Mouse (Mus musculus): ENCODE measurements around the gene Pald1. TPM values are rescaled to one million over a fixed set of nuclear protein-coding genes. Genes with fewer than 3 reads are reported as not detected.

Gene Pald1
- polyA plus RNA-seq, 1 experiment from 2014 or later: 17.3 TPM

- no peak overlapping the region for H3K4me2 ChIP-seq
- no peak for DNase-seq (ENCODE audit: low spot score, missing footprints)
- no peaks in the 10 kb centered on the region for H3K27me3 ChIP-seq (ENCODE audit: control insufficient read depth, insufficient read depth, low read length)
- H3K4me1 ChIP-seq (ENCODE audit: control insufficient read depth, insufficient read depth, low read length): no peaks in the 10 kb centered on the region
- H3K27ac ChIP-seq (ENCODE audit: low read depth, low read length): no peak overlapping the region
- no peak overlapping the region for H3K4me3 ChIP-seq (ENCODE audit: low read depth, low read length)
- no peaks in the 10 kb centered on the region for H3K9me3 ChIP-seq (ENCODE audit: control insufficient read depth, low read length)
- no peaks in the 10 kb centered on the region for H3K36me3 ChIP-seq (ENCODE audit: control insufficient read depth, insufficient read depth, low read length)
- no peak for ATAC-seq (ENCODE audit: low FRiP score)
- WGBS: 85% methylated on average over 6 of the region's 6 CpGs
- H3K9ac ChIP-seq (ENCODE audit: low read length): no peak overlapping the region
Measured at GRCm38 (mm10) chr10:61304046-61304445, 79.3 kb downstream of the Pald1 start.

- ATAC-seq (ENCODE audit: low FRiP score) (no peak), DNase-seq (ENCODE audit: low spot score, missing footprints) (no peak)
- Histone ChIP-seq H3K36me3 (ENCODE audit: control insufficient read depth, insufficient read depth, low read length) (no peaks in the 10 kb centered on the region), H3K9ac (ENCODE audit: low read length) (no peak overlapping the region), H3K4me1 (ENCODE audit: control insufficient read depth, insufficient read depth, low read length) (no peaks in the 10 kb centered on the region), H3K4me2 (no peak overlapping the region), H3K4me3 (ENCODE audit: low read depth, low read length) (no peak overlapping the region), H3K9me3 (ENCODE audit: control insufficient read depth, low read length) (no peaks in the 10 kb centered on the region), H3K27me3 (ENCODE audit: control insufficient read depth, insufficient read depth, low read length) (no peaks in the 10 kb centered on the region), H3K27ac (ENCODE audit: low read depth, low read length) (no peak overlapping the region)
- WGBS: 85% methylated on average over 3 of the region's 3 CpGs
Measured at GRCm38 (mm10) chr10:61300996-61301395, 82.3 kb downstream of the Pald1 start.

- Histone ChIP-seq H3K9ac (ENCODE audit: low read length) (no peak within 1 kb of the TSS), H3K4me2 (no peak within 1 kb of the TSS), H3K27ac (ENCODE audit: low read depth, low read length) (no peak within 1 kb of the TSS), H3K27me3 (ENCODE audit: control insufficient read depth, insufficient read depth, low read length) (no peaks in the 10 kb centered on the region), H3K4me1 (ENCODE audit: control insufficient read depth, insufficient read depth, low read length) (no peaks in the 10 kb centered on the region), H3K4me3 (ENCODE audit: low read depth, low read length) (no peak within 1 kb of the TSS), H3K36me3 (ENCODE audit: control insufficient read depth, insufficient read depth, low read length) (no peaks in the 10 kb centered on the region), H3K9me3 (ENCODE audit: control insufficient read depth, low read length) (no peaks in the 10 kb centered on the region)
- WGBS: 91% methylated on average over 7 of the region's 7 CpGs
- DNase-seq (ENCODE audit: low spot score, missing footprints): no peak
- ATAC-seq (ENCODE audit: low FRiP score): no peak
Measured at GRCm38 (mm10) chr10:61297477-61297876, 85.9 kb downstream of the Pald1 start, which contains the start of gene Prf1. Gene Prf1 (plus strand): TSS chr10:61297833.

GRCm38 (mm10) chr10:61296713-61297445 lies 86.5 kb downstream of the Pald1 start:
- 90% methylated on average over 8 of the region's 8 CpGs for WGBS
- H3K27me3 ChIP-seq (ENCODE audit: control insufficient read depth, insufficient read depth, low read length): no peaks in the 10 kb centered on the region
- DNase-seq (ENCODE audit: low spot score, missing footprints): no peak
- no peak overlapping the region for H3K27ac ChIP-seq (ENCODE audit: low read depth, low read length)
- ATAC-seq (ENCODE audit: low FRiP score): no peak
- H3K4me1 ChIP-seq (ENCODE audit: control insufficient read depth, insufficient read depth, low read length): no peaks in the 10 kb centered on the region
- H3K9ac ChIP-seq (ENCODE audit: low read length): no peak overlapping the region
- no peak overlapping the region for H3K4me2 ChIP-seq
- no peaks in the 10 kb centered on the region for H3K36me3 ChIP-seq (ENCODE audit: control insufficient read depth, insufficient read depth, low read length)
- no peaks in the 10 kb centered on the region for H3K9me3 ChIP-seq (ENCODE audit: control insufficient read depth, low read length)
- H3K4me3 ChIP-seq (ENCODE audit: low read depth, low read length): no peak overlapping the region

GRCm38 (mm10) chr10:61294242-61294641 lies 89.1 kb downstream of the Pald1 start:
- Histone ChIP-seq H3K9ac (ENCODE audit: low read length) (no peak overlapping the region), H3K27ac (ENCODE audit: low read depth, low read length) (no peak overlapping the region), H3K36me3 (ENCODE audit: control insufficient read depth, insufficient read depth, low read length) (no peaks in the 10 kb centered on the region), H3K4me2 (no peak overlapping the region), H3K4me1 (ENCODE audit: control insufficient read depth, insufficient read depth, low read length) (no peaks in the 10 kb centered on the region), H3K4me3 (ENCODE audit: low read depth, low read length) (no peak overlapping the region), H3K9me3 (ENCODE audit: control insufficient read depth, low read length) (no peaks in the 10 kb centered on the region), H3K27me3 (ENCODE audit: control insufficient read depth, insufficient read depth, low read length) (no peaks in the 10 kb centered on the region)
- ATAC-seq (ENCODE audit: low FRiP score) (no peak), DNase-seq (ENCODE audit: low spot score, missing footprints) (peak; percentile 35)
- 89% methylated on average over 8 of the region's 8 CpGs for WGBS

GRCm38 (mm10) chr10:61290479-61290878 lies 92.9 kb downstream of the Pald1 start:
- Histone ChIP-seq H3K4me3 (ENCODE audit: low read depth, low read length) (no peak overlapping the region), H3K4me1 (ENCODE audit: control insufficient read depth, insufficient read depth, low read length) (no peaks in the 10 kb centered on the region), H3K36me3 (ENCODE audit: control insufficient read depth, insufficient read depth, low read length) (no peaks in the 10 kb centered on the region), H3K9ac (ENCODE audit: low read length) (no peak overlapping the region), H3K9me3 (ENCODE audit: control insufficient read depth, low read length) (no peaks in the 10 kb centered on the region), H3K4me2 (no peak overlapping the region), H3K27ac (ENCODE audit: low read depth, low read length) (no peak overlapping the region), H3K27me3 (ENCODE audit: control insufficient read depth, insufficient read depth, low read length) (no peaks in the 10 kb centered on the region)
- DNase-seq (ENCODE audit: low spot score, missing footprints) (peak; percentile 31), ATAC-seq (ENCODE audit: low FRiP score) (no peak)
- WGBS: 66% methylated on average over 2 of the region's 2 CpGs

- WGBS: 92% methylated on average over 2 of the region's 2 CpGs
Measured at GRCm38 (mm10) chr10:61290016-61290415, 93.3 kb downstream of the Pald1 start.

GRCm38 (mm10) chr10:61286246-61286645 lies 97.1 kb downstream of the Pald1 start:
- H3K4me1 ChIP-seq (ENCODE audit: control insufficient read depth, insufficient read depth, low read length): no peaks in the 10 kb centered on the region
- no peaks in the 10 kb centered on the region for H3K9me3 ChIP-seq (ENCODE audit: control insufficient read depth, low read length)
- H3K27me3 ChIP-seq (ENCODE audit: control insufficient read depth, insufficient read depth, low read length): no peaks in the 10 kb centered on the region
- no peaks in the 10 kb centered on the region for H3K36me3 ChIP-seq (ENCODE audit: control insufficient read depth, insufficient read depth, low read length)
- WGBS: 68% methylated on average over 7 of the region's 7 CpGs
- DNase-seq (ENCODE audit: low spot score, missing footprints) (no peak), ATAC-seq (ENCODE audit: low FRiP score) (no peak)
- H3K9ac ChIP-seq (ENCODE audit: low read length): no peak overlapping the region
- H3K27ac ChIP-seq (ENCODE audit: low read depth, low read length): no peak overlapping the region
- no peak overlapping the region for H3K4me3 ChIP-seq (ENCODE audit: low read depth, low read length)
- H3K4me2 ChIP-seq: no peak overlapping the region

More at GRCm38 (mm10) chr10:61290016-61290415, 93.3 kb downstream of the Pald1 start:
- no peak for DNase-seq (ENCODE audit: low spot score, missing footprints)
- H3K4me3 ChIP-seq (ENCODE audit: low read depth, low read length): no peak overlapping the region
- no peak for ATAC-seq (ENCODE audit: low FRiP score)
- H3K36me3 ChIP-seq (ENCODE audit: control insufficient read depth, insufficient read depth, low read length): no peaks in the 10 kb centered on the region
- H3K4me1 ChIP-seq (ENCODE audit: control insufficient read depth, insufficient read depth, low read length): no peaks in the 10 kb centered on the region
- H3K9me3 ChIP-seq (ENCODE audit: control insufficient read depth, low read length): no peaks in the 10 kb centered on the region
- no peak overlapping the region for H3K9ac ChIP-seq (ENCODE audit: low read length)
- H3K4me2 ChIP-seq: no peak overlapping the region
- H3K27ac ChIP-seq (ENCODE audit: low read depth, low read length): no peak overlapping the region
- no peaks in the 10 kb centered on the region for H3K27me3 ChIP-seq (ENCODE audit: control insufficient read depth, insufficient read depth, low read length)

- Histone ChIP-seq H3K4me3 (ENCODE audit: low read depth, low read length) (no peak overlapping the region), H3K9me3 (ENCODE audit: control insufficient read depth, low read length) (no peaks in the 10 kb centered on the region), H3K4me2 (no peak overlapping the region), H3K4me1 (ENCODE audit: control insufficient read depth, insufficient read depth, low read length) (no peaks in the 10 kb centered on the region), H3K9ac (ENCODE audit: low read length) (no peak overlapping the region), H3K27me3 (ENCODE audit: control insufficient read depth, insufficient read depth, low read length) (no peaks in the 10 kb centered on the region), H3K36me3 (ENCODE audit: control insufficient read depth, insufficient read depth, low read length) (no peaks in the 10 kb centered on the region), H3K27ac (ENCODE audit: low read depth, low read length) (no peak overlapping the region)
- 79% methylated on average over 11 of the region's 11 CpGs for WGBS
- DNase-seq (ENCODE audit: low spot score, missing footprints) (no peak), ATAC-seq (ENCODE audit: low FRiP score) (no peak)
Measured at GRCm38 (mm10) chr10:61285271-61285670, 98.1 kb downstream of the Pald1 start.
